Mouse (Mus musculus): ENCODE results near the gene Scly. TPM values are rescaled to one million over a fixed set of nuclear protein-coding genes. Genes with fewer than 3 reads are reported as not detected.

Scly gene
- polyA plus RNA-seq, 1 experiment from 2014 or later, result 14.2 TPM

GRCm38 (mm10) chr1:91365816-91366214 lies 67.7 kb downstream of the Scly start:
- Histone ChIP-seq H3K27me3 (ENCODE audit: control insufficient read depth, insufficient read depth, low read length) (peaks cover 3% of the 10 kb centered on the region; the same call in 1 of the 2 replicates), H3K36me3 (ENCODE audit: control insufficient read depth, insufficient read depth, low read length) (no peaks in the 10 kb centered on the region; the same call in 1 of the 2 replicates), H3K9ac (ENCODE audit: low read length) (no peak overlapping the region), H3K27ac (ENCODE audit: low read depth, low read length) (no peak overlapping the region), H3K9me3 (ENCODE audit: control insufficient read depth, low read length) (no peaks in the 10 kb centered on the region), H3K4me3 (ENCODE audit: low read depth, low read length) (peak overlapping the region; percentile 36; the same call in 1 of the 2 replicates), H3K4me1 (ENCODE audit: control insufficient read depth, insufficient read depth, low read length) (peaks cover 7% of the 10 kb centered on the region; the same call in 1 of the 2 replicates), H3K4me2 (ENCODE audit: low read depth) (peak overlapping the region; percentile 72)
- WGBS, result 30% methylated on average over 8 of the region's 8 CpGs
- ATAC-seq (ENCODE audit: insufficient read depth, low FRiP score, low TSS enrichment) (no peak), DNase-seq (ENCODE audit: low spot score) (no peak)

- H3K9ac ChIP-seq (ENCODE audit: low read length), result peak within 1 kb of the TSS; percentile 59
- H3K36me3 ChIP-seq (ENCODE audit: control insufficient read depth, insufficient read depth, low read length), result peaks cover 3% of the 10 kb centered on the region
- DNase-seq (ENCODE audit: low spot score), result peak; percentile 80
- no peaks in the 10 kb centered on the region for H3K9me3 ChIP-seq (ENCODE audit: control insufficient read depth, low read length)
- peak within 1 kb of the TSS; percentile 72 for H3K4me2 ChIP-seq (ENCODE audit: low read depth)
- WGBS, result under 1% methylated on average over 68 of the region's 68 CpGs
- H3K27ac ChIP-seq (ENCODE audit: low read depth, low read length), result no peak within 1 kb of the TSS
- H3K27me3 ChIP-seq (ENCODE audit: control insufficient read depth, insufficient read depth, low read length), result peaks cover 3% of the 10 kb centered on the region; the same call in 1 of the 2 replicates
- ATAC-seq (ENCODE audit: insufficient read depth, low FRiP score, low TSS enrichment), result peak; percentile 29; the same call in 1 of the 2 replicates
- H3K4me3 ChIP-seq (ENCODE audit: low read depth, low read length), result peak within 1 kb of the TSS; percentile 36
- peaks cover 7% of the 10 kb centered on the region; the same call in 1 of the 2 replicates for H3K4me1 ChIP-seq (ENCODE audit: control insufficient read depth, insufficient read depth, low read length)
Observed at GRCm38 (mm10) chr1:91366215-91367108, 68.3 kb downstream of the Scly start, which contains the start of gene Erfe. Gene Erfe (plus strand): TSS chr1:91366430.

GRCm38 (mm10) chr1:91367295-91367694 lies 69.2 kb downstream of the Scly start:
- no peak for ATAC-seq (ENCODE audit: insufficient read depth, low FRiP score, low TSS enrichment)
- no peak for DNase-seq (ENCODE audit: low spot score)
- H3K4me2 ChIP-seq (ENCODE audit: low read depth), result no peak overlapping the region
- no peaks in the 10 kb centered on the region for H3K9me3 ChIP-seq (ENCODE audit: control insufficient read depth, low read length)
- H3K36me3 ChIP-seq (ENCODE audit: control insufficient read depth, insufficient read depth, low read length), result peaks cover 3% of the 10 kb centered on the region
- H3K27me3 ChIP-seq (ENCODE audit: control insufficient read depth, insufficient read depth, low read length), result peaks cover 3% of the 10 kb centered on the region; the same call in 1 of the 2 replicates
- 96% methylated on average over 3 of the region's 3 CpGs for WGBS
- peaks cover 7% of the 10 kb centered on the region; the same call in 1 of the 2 replicates for H3K4me1 ChIP-seq (ENCODE audit: control insufficient read depth, insufficient read depth, low read length)
- H3K9ac ChIP-seq (ENCODE audit: low read length), result no peak overlapping the region
- no peak overlapping the region for H3K27ac ChIP-seq (ENCODE audit: low read depth, low read length)
- no peak overlapping the region for H3K4me3 ChIP-seq (ENCODE audit: low read depth, low read length)

- ATAC-seq (ENCODE audit: insufficient read depth, low FRiP score, low TSS enrichment), result no peak
- Histone ChIP-seq H3K9me3 (ENCODE audit: control insufficient read depth, low read length) (no peaks in the 10 kb centered on the region), H3K36me3 (ENCODE audit: control insufficient read depth, insufficient read depth, low read length) (peaks cover 9% of the 10 kb centered on the region), H3K9ac (ENCODE audit: low read length) (no peak overlapping the region), H3K4me1 (ENCODE audit: control insufficient read depth, insufficient read depth, low read length) (peaks cover 7% of the 10 kb centered on the region; the same call in 1 of the 2 replicates), H3K4me3 (ENCODE audit: low read depth, low read length) (no peak overlapping the region), H3K4me2 (ENCODE audit: low read depth) (no peak overlapping the region), H3K27ac (ENCODE audit: low read depth, low read length) (no peak overlapping the region), H3K27me3 (ENCODE audit: control insufficient read depth, insufficient read depth, low read length) (peaks cover 3% of the 10 kb centered on the region; the same call in 1 of the 2 replicates)
- no peak for DNase-seq (ENCODE audit: low spot score)
- WGBS, result 62% methylated on average over 4 of the region's 4 CpGs
Observed at GRCm38 (mm10) chr1:91369408-91369807, 71.3 kb downstream of the Scly start.

GRCm38 (mm10) chr1:91370055-91370454 lies 71.9 kb downstream of the Scly start:
- Histone ChIP-seq H3K4me1 (ENCODE audit: control insufficient read depth, insufficient read depth, low read length) (peaks cover 7% of the 10 kb centered on the region; the same call in 1 of the 2 replicates), H3K9me3 (ENCODE audit: control insufficient read depth, low read length) (no peaks in the 10 kb centered on the region), H3K4me3 (ENCODE audit: low read depth, low read length) (no peak overlapping the region), H3K9ac (ENCODE audit: low read length) (no peak overlapping the region), H3K4me2 (ENCODE audit: low read depth) (no peak overlapping the region), H3K36me3 (ENCODE audit: control insufficient read depth, insufficient read depth, low read length) (peaks cover 11% of the 10 kb centered on the region), H3K27me3 (ENCODE audit: control insufficient read depth, insufficient read depth, low read length) (peaks cover 3% of the 10 kb centered on the region; the same call in 1 of the 2 replicates), H3K27ac (ENCODE audit: low read depth, low read length) (no peak overlapping the region)
- DNase-seq (ENCODE audit: low spot score), result no peak
- ATAC-seq (ENCODE audit: insufficient read depth, low FRiP score, low TSS enrichment), result no peak
- 89% methylated on average over 23 of the region's 23 CpGs for WGBS

Other genes with a start within 250 kb of the Scly start
- gene Rbm44, start 153.2 kb upstream of the Scly start, polyA plus RNA-seq (2014; fragmentation: Nextera tagmentation; extraction: Ambion mirVana), result 0.43 and 1.3 TPM in 2 replicates
- 0.57 and 1.2 TPM in 2 replicates for gene Ramp1, start 118.5 kb upstream of the Scly start, polyA plus RNA-seq (2014; fragmentation: Nextera tagmentation; extraction: Ambion mirVana)
- gene Ube2f, start 48.0 kb upstream of the Scly start, polyA plus RNA-seq (2014; fragmentation: Nextera tagmentation; extraction: Ambion mirVana), result 86.8 and 89.1 TPM in 2 replicates
- gene Espnl, start 23.7 kb downstream of the Scly start, polyA plus RNA-seq (2014; fragmentation: Nextera tagmentation; extraction: Ambion mirVana), result 0.09 TPM in 1 of 2 replicates, not detected in the other
- gene Klhl30, start 52.7 kb downstream of the Scly start, polyA plus RNA-seq (2014; fragmentation: Nextera tagmentation; extraction: Ambion mirVana), result 0.39 and 0.97 TPM in 2 replicates
- 0.30 and 0.53 TPM in 2 replicates for gene Erfe, start 68.1 kb downstream of the Scly start, polyA plus RNA-seq (2014; fragmentation: Nextera tagmentation; extraction: Ambion mirVana)
- gene Ilkap, start 100.5 kb downstream of the Scly start, polyA plus RNA-seq (2014; fragmentation: Nextera tagmentation; extraction: Ambion mirVana), result 165 and 178 TPM in 2 replicates
- 282 and 316 TPM in 2 replicates for gene Hes6, start 115.7 kb downstream of the Scly start, polyA plus RNA-seq (2014; fragmentation: Nextera tagmentation; extraction: Ambion mirVana)
- gene Per2, start 161.0 kb downstream of the Scly start, polyA plus RNA-seq (2014; fragmentation: Nextera tagmentation; extraction: Ambion mirVana), result 3.2 and 4.1 TPM in 2 replicates
- gene Traf3ip1, start 196.3 kb downstream of the Scly start, polyA plus RNA-seq (2014; fragmentation: Nextera tagmentation; extraction: Ambion mirVana), result 7.9 and 8.1 TPM in 2 replicates
- 11.9 and 16.7 TPM in 2 replicates for gene Asb1, start 242.2 kb downstream of the Scly start, polyA plus RNA-seq (2014; fragmentation: Nextera tagmentation; extraction: Ambion mirVana)